7 mouse cellular contexts compared by ENCODE assay signal in the genomic region with DNA sequence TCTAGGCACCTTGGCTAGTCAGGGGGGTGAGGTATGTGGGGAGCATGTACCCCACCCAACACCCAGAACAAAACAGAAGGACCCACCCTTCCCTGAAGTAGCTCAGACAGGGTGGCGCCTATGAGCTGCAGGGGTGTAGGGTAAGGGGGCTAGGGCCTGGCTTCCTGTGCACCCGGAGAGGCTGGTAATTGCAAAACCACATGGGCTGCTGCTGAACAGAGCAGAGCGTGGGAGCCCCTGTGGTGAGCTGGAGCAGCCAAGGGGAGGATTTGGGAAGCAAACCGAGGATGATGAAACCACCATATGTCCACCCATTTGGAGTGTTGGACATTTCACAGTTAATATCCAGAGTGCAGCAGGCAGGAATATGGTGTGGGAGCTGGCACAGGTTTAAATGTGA. TPM values are rescaled to one million over a fixed set of nuclear protein-coding genes. Genes with fewer than 3 reads are reported as not detected.
DNase-seq lines count a peak whose midpoint lies in the region; ATAC-seq and TF ChIP-seq lines count a peak whose summit lies in the region.

No protein-coding gene starts in this region.

- intact Hi-C loops in heart, postnatal 10 days (cut with DNase I): no loop called here

- no peak for TF ChIP-seq CTCF in midbrain, postnatal 0 days (IDR thresholded peaks at IDR 0.05)
- TF ChIP-seq CTCF in liver, postnatal 0 days (IDR thresholded peaks at IDR 0.05; ENCODE audit: low read depth): no peak

- no peaks in the 10 kb centered on the region for H3K9me3 ChIP-seq in midbrain, postnatal 0 days (ENCODE audit: low read length)
- H3K9me3 ChIP-seq in midbrain, embryonic 16.5 days (replicated peaks; ENCODE audit: control insufficient read depth, low read length, poor library complexity, severe bottlenecking): no peaks in the 10 kb centered on the region
- no peaks in the 10 kb centered on the region for H3K9me3 ChIP-seq in liver, postnatal 0 days (ENCODE audit: low read length)

- no peak overlapping the region for H3K4me2 ChIP-seq in midbrain, postnatal 0 days (ENCODE audit: low read depth, low read length, poor library complexity, severe bottlenecking)
- H3K4me2 ChIP-seq in midbrain, embryonic 16.5 days (ENCODE audit: low read length): no peak overlapping the region
- no peak overlapping the region for H3K4me2 ChIP-seq in liver, postnatal 0 days (ENCODE audit: low read depth, low read length)

- H3K36me3 ChIP-seq in midbrain, postnatal 0 days (ENCODE audit: insufficient read depth, low read length): peaks cover 23% of the 10 kb centered on the region
- peaks cover 12% of the 10 kb centered on the region for H3K36me3 ChIP-seq in midbrain, embryonic 16.5 days (ENCODE audit: control insufficient read depth, insufficient read depth, low read length)
- peaks cover 17% of the 10 kb centered on the region for H3K36me3 ChIP-seq in liver, postnatal 0 days (replicated peaks; ENCODE audit: insufficient read depth, low read length)

- WGBS in midbrain, postnatal 0 days: 48% methylated on average over 4 of the region's 4 CpGs
- WGBS in midbrain, embryonic 16.5 days: 51% methylated on average over 4 of the region's 4 CpGs
- WGBS in liver, postnatal 0 days (ENCODE audit: insufficient replicate concordance): 21% methylated on average over 4 of the region's 4 CpGs

- H3K9ac ChIP-seq in midbrain, postnatal 0 days (replicated peaks; ENCODE audit: low read length, poor library complexity, severe bottlenecking): no peak overlapping the region
- H3K9ac ChIP-seq in midbrain, embryonic 16.5 days (ENCODE audit: low read depth, low read length): no peak overlapping the region
- no peak overlapping the region for H3K9ac ChIP-seq in liver, postnatal 0 days (replicated peaks)

- no peak overlapping the region for H3K27ac ChIP-seq in midbrain, postnatal 0 days (ENCODE audit: low read depth, low read length)
- H3K27ac ChIP-seq in midbrain, embryonic 16.5 days (ENCODE audit: low read length): no peak overlapping the region
- H3K27ac ChIP-seq in liver, postnatal 0 days (ENCODE audit: low read depth): peak overlapping the region; percentile 40; the same call in 1 of the 2 replicates

- H3K27me3 ChIP-seq in midbrain, postnatal 0 days (ENCODE audit: insufficient read depth, low read length): no peaks in the 10 kb centered on the region
- H3K27me3 ChIP-seq in midbrain, embryonic 16.5 days (ENCODE audit: control insufficient read depth, insufficient read depth, low read depth, low read length): no peaks in the 10 kb centered on the region
- H3K27me3 ChIP-seq in liver, postnatal 0 days (ENCODE audit: insufficient read depth, low read length): no peaks in the 10 kb centered on the region

- H3K4me1 ChIP-seq in midbrain, postnatal 0 days (ENCODE audit: insufficient read depth, low read length): no peaks in the 10 kb centered on the region
- peaks cover 2% of the 10 kb centered on the region; the same call in 1 of the 2 replicates for H3K4me1 ChIP-seq in midbrain, embryonic 16.5 days (ENCODE audit: control insufficient read depth, insufficient read depth, low read length)
- H3K4me1 ChIP-seq in liver, postnatal 0 days (ENCODE audit: insufficient read depth): peaks cover 82% of the 10 kb centered on the region

- TF ChIP-seq EP300 in liver, postnatal 0 days (IDR thresholded peaks at IDR 0.05; ENCODE audit: low read depth): no peak

- H3K4me3 ChIP-seq in midbrain, postnatal 0 days (ENCODE audit: low read depth, low read length): no peak overlapping the region
- no peak overlapping the region for H3K4me3 ChIP-seq in midbrain, embryonic 16.5 days (ENCODE audit: low read depth, low read length)
- no peak overlapping the region for H3K4me3 ChIP-seq in liver, postnatal 0 days (ENCODE audit: low read depth, low read length)

- ATAC-seq in midbrain, postnatal 0 days (ENCODE audit: low FRiP score): no peak
- ATAC-seq in midbrain, embryonic 16.5 days: no peak
- no peak for ATAC-seq in liver, postnatal 0 days
- ATAC-seq in monocyte, adult 5-6 weeks (replicated peaks; ENCODE audit: insufficient number of reproducible peaks, low FRiP score, low TSS enrichment, poor library complexity, severe bottlenecking): no peak

- peak; percentile 69 for DNase-seq in midbrain, postnatal 0 days (ENCODE audit: low spot score)
- DNase-seq in cerebellum, adult 9-11 months: peak; percentile 95
- peak; percentile 70 to 71 for DNase-seq in heart, postnatal 10 days
- peak; percentile 32 for DNase-seq in liver, postnatal 0 days
- DNase-seq in spleen, adult 12 weeks (ENCODE audit: low spot score): no peak

RNA-seq across cellular contexts. Expression of gene Cdc42bpg, which starts 3.7 kb away (rescaled TPM):
- 4.8 and 5.4 TPM in 2 replicates for total RNA-seq in midbrain, postnatal 0 days (2014; rRNA removed)
- polyA plus RNA-seq in midbrain, postnatal 0 days (2015; fragmentation: Nextera tagmentation; extraction: Ambion mirVana): 0.20 and 0.67 TPM in 2 replicates
- 0.34 and 0.35 TPM in 2 replicates for polyA plus RNA-seq in midbrain, embryonic 16.5 days (2015; fragmentation: Nextera tagmentation; extraction: Ambion mirVana)
- total RNA-seq in heart, postnatal 10 days (2021): 1 to 10 TPM; 9.6 to 9.9 TPM
- polyA plus RNA-seq in liver, postnatal 0 days (2015; fragmentation: Nextera tagmentation; extraction: Ambion mirVana): 0.27 and 0.35 TPM in 2 replicates
- total RNA-seq in monocyte, adult 5-6 weeks (2017): 1.9 to 4.3 TPM (median 2.2 TPM) in 3 replicates

RNA-seq across cellular contexts. Expression of gene Ehd1, which starts 26.0 kb away (rescaled TPM):
- 117 and 139 TPM in 2 replicates for total RNA-seq in midbrain, postnatal 0 days (2014; rRNA removed)
- 73.0 and 74.0 TPM in 2 replicates for polyA plus RNA-seq in midbrain, postnatal 0 days (2015; fragmentation: Nextera tagmentation; extraction: Ambion mirVana)
- 99.6 and 103 TPM in 2 replicates for polyA plus RNA-seq in midbrain, embryonic 16.5 days (2015; fragmentation: Nextera tagmentation; extraction: Ambion mirVana)
- total RNA-seq in heart, postnatal 10 days (2021): 100 to 1,000 TPM; 129 to 181 TPM
- polyA plus RNA-seq in liver, postnatal 0 days (2015; fragmentation: Nextera tagmentation; extraction: Ambion mirVana): 36.4 and 36.9 TPM in 2 replicates
- total RNA-seq in monocyte, adult 5-6 weeks (2017): 40.8 to 62.5 TPM (median 59.6 TPM) in 3 replicates

RNA-seq across cellular contexts. Expression of gene Men1, which starts 32.3 kb away (rescaled TPM):
- total RNA-seq in midbrain, postnatal 0 days (2014; rRNA removed): 59.6 and 85.6 TPM in 2 replicates
- 56.8 and 60.6 TPM in 2 replicates for polyA plus RNA-seq in midbrain, postnatal 0 days (2015; fragmentation: Nextera tagmentation; extraction: Ambion mirVana)
- polyA plus RNA-seq in midbrain, embryonic 16.5 days (2015; fragmentation: Nextera tagmentation; extraction: Ambion mirVana): 71.4 and 74.8 TPM in 2 replicates
- 10 to 100 TPM; 18.6 to 21.8 TPM for total RNA-seq in heart, postnatal 10 days (2021)
- polyA plus RNA-seq in liver, postnatal 0 days (2015; fragmentation: Nextera tagmentation; extraction: Ambion mirVana): 10.0 and 11.1 TPM in 2 replicates
- total RNA-seq in monocyte, adult 5-6 weeks (2017): 14.1 to 22.5 TPM (median 17.8 TPM) in 3 replicates

RNA-seq across cellular contexts. Expression of gene Map4k2, which starts 38.4 kb away (rescaled TPM):
- 70.6 and 86.8 TPM in 2 replicates for total RNA-seq in midbrain, postnatal 0 days (2014; rRNA removed)
- polyA plus RNA-seq in midbrain, postnatal 0 days (2015; fragmentation: Nextera tagmentation; extraction: Ambion mirVana): 18.1 TPM in 2 replicates
- 19.0 and 20.1 TPM in 2 replicates for polyA plus RNA-seq in midbrain, embryonic 16.5 days (2015; fragmentation: Nextera tagmentation; extraction: Ambion mirVana)
- 10 to 100 TPM; 52.3 to 52.4 TPM for total RNA-seq in heart, postnatal 10 days (2021)
- polyA plus RNA-seq in liver, postnatal 0 days (2015; fragmentation: Nextera tagmentation; extraction: Ambion mirVana): 5.6 and 5.7 TPM in 2 replicates
- 119 to 200 TPM (median 169 TPM) in 3 replicates for total RNA-seq in monocyte, adult 5-6 weeks (2017)
